Mouse (Mus musculus): ENCODE measurements at regions not wholly inside any gene's neighbourhood (a gene's known extent, or its start where the extent isn't known, plus 50 kb on each side); places are given as distances from the start of the nearest gene placed in this dataset.
A peak's percentile ranks its signal among the peaks of the same experiment; 100 is the strongest.

DNA sequence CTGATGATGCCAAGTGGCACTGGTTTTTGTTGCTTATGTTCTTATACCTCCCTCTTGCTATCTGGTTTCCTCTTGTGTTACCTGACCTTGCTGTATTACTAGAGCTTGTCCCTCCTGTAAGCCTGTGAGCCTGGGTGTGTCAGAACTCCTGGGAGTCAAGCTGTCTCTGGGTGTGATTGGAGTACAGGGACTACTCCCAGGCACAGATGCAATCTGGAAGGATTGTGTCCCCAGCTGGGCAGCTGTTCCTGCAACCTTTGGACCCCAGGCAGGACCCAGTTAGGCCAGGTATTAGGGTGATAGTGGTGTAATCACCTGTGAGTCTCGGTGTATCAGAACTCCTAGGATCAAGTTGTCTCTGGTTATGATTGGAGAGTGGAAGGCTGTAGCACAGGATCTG is 97.4 kb upstream of the Dock11 start:
- DNase-seq (ENCODE audit: low spot score in 2 of 2) = no peak

DNA sequence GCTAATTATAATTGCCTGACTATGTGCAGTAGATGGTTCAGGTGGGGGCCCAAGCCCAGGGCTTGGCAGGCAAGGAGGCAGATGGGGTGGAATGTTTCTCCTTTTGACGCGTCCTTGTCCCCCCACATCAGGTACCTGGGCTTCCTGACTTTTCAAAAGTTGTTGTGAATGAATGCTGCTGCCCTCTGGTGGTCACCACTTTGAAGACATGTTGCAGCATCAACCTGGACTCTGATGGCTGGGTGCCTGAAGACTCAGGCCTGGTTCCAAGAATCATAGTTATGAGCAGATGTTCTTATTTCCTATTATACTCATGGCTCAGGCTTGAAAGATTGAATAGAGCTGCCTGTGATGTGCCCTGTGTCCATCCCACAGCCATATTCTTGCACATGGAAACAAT is 75.4 kb upstream of the Dock11 start:
- peak in 1 of 2 experiments; percentile 14 for DNase-seq (ENCODE audit: low spot score in 2 of 2)

- DNase-seq (ENCODE audit: low spot score in 2 of 2) = peak in 1 of 2 experiments; percentile 12
Measured at GRCm38 (mm10) chrX:35834411-35834810, 54.2 kb upstream of the Dock11 start.

DNA sequence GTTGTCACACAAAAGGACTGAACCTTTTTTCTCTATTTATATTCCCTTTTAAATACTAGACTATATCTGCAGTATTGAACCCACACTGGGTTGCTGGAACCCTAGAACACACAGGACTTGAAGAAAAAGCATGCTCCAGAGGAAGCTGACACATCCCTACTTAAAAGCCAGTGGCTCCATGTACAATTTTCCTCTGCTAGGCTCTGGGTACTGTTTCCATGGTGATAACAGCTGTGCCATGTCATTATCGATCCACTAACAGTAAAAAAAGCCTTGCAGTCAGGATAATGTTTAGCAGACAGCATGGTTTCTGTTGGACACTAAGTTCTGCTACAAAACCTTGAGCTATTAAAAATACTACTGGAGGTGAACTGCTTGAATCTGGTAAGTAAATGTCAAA is 50.6 kb upstream of the Dock11 start:
- no peak for DNase-seq (ENCODE audit: low spot score in 2 of 2)
